Mouse (Mus musculus): ENCODE data around the gene Tmed1.
A peak's percentile ranks its signal among the peaks of the same experiment; 100 is the strongest.
"Not testable (repeated sequence)": the region's sequence is repeated elsewhere in the genome, so short reads cannot be mapped to it uniquely, and the experiment has no call there.

The Tmed1 gene

DNA sequence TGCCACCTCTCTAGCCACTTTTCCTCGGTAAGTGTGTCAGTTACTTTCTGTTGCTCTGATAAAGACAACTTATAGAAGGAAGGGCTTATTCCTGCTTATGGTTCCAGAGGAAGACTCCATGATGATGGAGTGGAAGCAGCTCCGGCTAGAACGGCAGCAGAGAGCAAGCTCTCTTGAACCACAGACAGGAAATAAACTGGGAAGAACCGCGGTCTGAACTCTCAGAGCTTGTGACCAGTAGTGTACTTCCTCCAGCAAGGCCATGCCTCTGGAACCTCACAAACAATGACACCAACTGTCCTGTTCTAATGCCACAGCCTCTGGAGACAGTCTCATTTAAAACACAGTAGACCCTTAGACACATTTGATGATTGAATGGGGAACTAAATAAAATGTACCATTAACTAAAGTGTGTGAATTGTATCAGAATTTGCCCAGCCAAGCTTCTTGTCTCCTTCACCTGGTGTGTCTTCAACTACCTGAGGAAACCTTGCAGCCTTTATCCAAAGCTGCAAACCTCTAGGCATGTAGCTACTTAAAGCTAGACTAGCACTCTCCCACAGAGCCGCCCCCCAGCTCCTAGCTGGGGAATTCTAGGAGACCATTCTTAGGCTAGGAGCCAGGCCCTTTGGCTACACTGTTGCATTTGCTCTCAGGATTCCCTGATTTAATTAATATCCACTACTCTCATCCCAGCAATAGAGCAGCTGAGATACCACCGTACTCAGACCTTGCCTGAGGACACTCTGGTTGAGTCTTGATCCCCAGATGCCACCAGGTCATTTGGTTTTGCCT lies 15.3 kb upstream of the Tmed1 start:
- DNase-seq: no peak

DNA sequence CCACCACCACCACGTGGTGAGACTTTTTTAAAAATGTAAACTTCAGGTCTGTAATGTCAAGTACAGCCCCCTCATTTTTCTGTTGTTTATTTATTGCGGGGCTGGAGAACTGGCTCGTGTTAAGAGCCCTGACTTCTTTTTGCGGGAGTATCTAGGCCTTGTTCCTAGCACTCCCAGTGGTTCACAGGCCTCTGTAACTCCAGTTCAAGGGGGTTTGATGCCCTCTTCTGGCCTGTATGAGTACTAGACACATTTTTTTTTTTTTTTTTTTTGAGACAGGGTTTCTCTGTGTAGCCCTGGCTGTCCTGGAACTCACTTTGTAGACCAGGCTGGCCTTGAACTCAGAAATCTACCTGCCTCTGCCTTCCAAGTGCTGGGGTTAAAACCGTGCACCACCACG lies 8.6 kb upstream of the Tmed1 start:
- not testable (repeated sequence) for DNase-seq

DNA sequence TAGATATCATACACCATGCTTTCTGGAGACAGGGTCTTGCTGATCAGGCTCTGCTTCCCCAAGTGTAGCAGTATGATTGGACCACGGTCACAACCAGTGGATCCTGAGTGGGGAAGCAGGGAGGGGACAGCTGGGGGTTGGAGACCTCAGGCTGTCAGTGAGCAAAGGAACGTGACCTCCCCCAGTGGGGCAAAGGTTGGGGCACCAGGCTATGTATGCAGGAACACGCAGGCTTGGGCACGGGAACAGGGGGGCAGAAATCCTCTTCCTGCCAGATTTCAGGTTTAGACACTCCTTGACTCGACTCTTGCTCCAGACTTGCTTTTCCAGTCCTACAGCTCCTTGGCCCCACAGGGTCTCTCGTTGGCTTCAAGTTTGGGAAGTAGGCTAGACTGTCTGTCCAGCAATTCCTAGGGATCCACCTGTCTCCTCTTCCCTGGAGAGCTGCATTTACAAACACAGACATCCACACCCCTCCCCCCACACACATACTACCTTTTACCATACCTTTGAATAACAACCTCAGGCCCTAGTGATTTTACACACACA lies 8.0 kb upstream of the Tmed1 start:
- DNase-seq: no peak

DNA sequence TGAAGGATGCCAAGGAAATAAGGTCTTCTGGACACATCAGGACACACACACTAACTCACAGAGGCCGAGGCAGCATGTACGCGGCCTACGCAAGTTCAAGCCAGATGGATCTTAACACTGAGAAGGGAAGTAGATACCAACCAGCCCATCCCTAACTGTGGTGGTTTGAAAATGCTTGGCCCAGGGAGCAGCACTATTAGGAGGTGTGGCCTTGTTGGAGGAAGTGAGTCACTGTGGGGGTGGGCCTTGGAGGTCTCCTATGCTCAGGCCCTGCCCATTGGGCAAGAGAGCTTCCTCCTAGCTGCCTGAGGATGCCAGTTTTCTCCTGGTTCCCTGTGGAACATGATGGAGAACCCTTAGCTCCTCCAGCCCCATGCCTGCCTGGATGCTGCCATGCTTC lies 3.4 kb upstream of the Tmed1 start:
- no peak for DNase-seq

DNA sequence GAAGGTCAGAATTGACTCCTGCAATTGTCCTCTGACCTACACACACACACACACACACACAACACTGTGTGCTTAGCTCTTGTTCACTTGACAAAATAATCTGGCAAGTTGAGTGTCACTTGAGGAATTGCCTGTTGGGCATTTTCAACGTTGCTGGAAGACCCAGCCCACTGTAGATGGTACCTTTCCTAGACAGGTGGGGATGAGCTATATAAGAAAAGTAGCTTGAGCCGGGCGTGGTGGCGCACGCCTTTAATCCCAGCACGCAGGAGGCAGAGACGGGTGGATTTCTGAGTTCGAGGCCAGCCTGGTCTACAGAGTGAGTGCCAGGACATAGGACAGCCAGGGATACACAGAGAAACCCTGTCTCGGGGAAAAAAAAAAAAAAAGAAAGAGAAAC lies 1.0 kb upstream of the Tmed1 start:
- DNase-seq: peak; percentile 19

DNA sequence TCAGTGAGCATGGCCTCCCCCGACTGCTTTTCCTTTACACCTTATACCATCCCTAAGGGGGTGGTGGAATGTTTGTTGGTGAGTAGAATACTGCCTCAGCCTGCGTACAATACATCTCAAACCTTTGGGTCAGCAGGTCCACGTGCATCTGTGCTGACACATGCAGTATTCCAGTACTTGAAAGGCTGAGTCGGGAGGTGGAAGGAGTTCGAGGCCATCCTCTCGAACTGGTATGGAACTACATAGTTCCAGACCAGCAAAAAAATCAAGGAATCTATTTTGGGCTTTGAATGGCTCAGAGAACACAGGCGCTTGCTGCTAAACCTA lies 600 bp upstream of the Tmed1 start:
- no peak for DNase-seq

DNA sequence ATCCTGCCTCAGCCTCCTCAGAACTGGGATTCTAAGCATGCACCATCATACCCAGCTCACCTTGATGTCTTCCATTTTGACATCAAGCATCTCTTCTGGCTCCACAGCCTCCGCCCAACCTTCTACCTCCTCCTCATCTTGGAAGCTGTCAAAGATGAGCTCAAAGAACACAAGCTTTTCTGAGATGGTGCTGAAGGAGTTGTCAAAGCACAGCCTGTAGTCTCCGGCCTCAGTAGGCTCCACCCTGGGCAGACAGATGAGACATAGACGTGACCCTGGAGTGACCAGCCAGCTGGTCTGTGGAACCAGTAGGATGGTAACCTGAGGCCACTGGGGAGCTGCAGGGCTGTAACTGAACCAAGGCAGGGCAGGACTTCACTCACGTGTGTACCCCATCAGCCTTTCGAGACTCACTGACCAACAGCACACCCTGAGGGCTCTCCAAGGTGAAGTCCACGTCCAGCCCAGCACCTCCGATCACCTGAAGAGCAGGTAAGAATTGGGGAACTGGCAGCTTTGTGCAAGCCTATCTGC lies 1.1 kb downstream of the Tmed1 start:
- peak; percentile 35 for DNase-seq

DNA sequence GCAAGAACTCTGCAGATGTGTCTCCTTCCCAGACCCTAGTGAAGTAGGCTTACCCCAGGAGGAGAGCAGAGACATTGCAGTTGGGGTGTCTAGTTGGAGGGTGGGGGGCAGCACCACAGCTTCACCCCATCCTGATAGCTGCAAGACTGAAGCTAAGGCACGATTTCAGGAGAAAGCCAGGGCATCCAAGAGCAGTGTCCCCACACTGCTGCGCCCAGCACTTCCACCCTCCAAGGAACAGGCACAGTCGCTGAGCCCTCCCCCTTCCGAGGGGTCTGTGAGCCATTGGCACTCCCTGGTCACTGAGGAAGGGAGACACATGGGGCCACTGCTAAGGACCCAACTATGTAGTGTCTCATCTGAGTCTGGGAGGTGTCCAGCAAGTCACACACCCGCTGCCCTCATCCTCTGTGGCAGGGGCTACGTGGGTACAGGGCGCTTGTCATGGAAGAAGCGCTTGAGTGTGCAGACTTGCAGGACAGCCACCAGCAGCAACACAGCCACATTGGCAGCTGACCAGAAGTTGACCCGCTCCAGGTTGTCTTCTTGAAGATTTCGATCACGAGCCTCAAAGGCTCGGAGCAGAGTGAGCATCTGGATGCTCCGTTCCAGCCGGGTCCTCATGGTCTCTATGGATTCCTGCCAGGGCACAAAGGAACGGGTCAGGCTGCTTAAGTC lies 2.2 kb downstream of the Tmed1 start:
- DNase-seq: no peak

DNA sequence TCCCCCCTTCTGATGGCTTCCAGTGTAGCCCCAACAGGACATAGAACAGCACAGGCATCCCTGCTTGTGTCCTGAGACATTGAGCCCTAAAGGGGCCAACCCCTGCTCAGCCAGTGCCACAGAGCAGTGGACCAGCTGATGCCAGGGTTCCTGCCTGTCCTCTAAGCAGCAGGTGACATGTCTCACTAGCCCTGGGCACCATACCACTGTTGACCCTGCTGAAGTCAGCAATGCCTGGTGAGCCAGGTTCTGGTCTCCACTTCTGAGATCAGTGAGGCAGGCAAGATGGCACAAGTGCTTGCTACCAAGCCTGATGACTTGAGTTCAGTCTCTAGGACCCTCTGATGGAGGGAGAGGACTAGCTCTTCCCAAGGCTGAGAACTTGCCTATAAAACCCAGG lies 4.3 kb downstream of the Tmed1 start:
- DNase-seq: no peak

DNA sequence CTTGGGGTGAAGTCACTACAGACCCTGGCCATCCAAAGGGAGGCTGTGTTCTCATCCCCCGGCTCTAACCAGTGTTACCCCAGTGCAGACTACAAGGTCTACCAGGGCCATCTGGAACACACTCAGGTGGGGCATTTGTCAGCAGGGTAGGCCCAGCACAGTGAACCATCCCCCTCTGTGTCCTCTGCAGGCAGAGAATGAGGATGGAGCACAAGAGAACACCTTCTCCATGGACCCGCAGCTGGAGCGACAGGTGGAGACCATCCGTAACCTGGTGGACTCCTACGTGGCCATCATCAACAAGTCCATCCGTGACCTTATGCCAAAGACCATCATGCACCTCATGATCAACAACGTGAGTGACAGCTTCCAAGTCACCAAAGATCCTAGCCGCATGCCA lies 6.7 kb downstream of the Tmed1 start:
- no peak for DNase-seq

DNA sequence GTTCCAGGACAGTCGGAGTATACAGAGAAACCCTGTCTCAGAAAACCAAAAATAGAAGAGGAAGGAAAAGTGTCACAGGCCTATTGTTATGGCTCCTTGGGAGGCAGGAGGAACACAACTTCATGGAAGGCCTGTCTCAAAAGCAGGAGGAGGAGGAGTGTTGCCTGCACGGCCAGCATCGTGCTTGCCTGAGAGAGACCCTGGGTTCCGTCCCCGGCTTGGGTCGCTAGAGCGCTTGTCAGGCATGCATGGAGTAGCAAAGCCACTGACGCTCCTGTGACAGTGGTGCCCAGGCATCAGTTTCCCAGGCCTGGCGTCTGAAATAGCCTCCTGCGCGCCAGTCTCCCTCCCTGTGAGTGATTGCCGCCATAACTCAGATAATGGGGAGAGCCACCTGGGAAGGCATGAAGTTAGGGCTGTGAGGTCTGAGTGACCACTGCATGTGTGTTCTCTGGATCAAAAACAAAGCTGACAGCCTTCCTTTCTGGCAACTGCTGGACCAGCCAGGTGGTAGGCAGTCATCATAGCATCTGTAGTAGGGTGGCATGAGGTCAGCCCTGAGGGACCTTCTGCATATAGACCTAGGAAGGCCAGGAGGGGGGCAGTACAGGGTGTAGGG lies 11.7 kb downstream of the Tmed1 start:
- DNase-seq: no peak

DNA sequence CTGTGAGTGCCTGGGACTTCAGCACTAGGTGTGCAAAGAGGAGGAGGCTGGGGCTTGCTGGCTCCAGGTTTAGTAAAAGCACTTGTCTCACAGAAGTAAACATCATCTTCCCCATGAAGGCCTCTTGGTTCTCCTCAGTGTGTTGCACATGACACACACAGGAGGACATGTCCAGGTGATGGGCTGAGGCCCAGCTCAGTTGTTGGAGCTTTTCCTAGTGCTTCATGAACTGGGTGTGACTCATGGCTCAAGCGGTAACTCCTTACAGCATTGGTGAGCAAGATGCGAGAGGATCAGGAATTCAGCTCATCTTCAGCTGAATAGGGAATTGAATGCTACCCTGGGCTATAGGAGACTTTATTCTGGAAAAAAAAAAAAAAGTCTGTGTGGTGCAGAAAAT lies 12.4 kb downstream of the Tmed1 start:
- DNase-seq: no peak

DNA sequence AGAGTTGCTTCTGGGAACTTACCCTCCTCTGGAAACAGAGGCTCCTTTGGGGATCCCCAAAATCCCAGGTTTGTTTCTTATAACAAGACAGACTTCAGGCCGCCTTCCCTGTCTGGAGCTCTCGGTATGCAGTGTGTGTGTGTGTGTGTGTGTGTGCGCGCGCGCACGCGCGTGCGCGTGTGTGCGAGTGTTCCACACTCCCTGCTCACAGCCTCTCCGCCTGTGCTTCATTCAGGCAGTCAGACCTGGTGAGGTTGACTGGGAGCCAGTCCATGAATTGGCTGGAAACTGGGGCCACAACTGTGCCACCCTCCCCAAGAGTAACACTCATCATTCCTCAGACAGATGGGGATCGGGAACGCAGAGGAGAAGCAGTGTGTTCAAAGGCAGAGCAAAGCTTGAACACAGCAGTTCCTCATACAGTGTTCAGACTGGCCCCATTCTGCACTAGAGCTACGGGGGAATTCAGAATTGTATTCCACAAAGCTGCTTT lies 13.0 kb downstream of the Tmed1 start:
- DNase-seq: no peak

DNA sequence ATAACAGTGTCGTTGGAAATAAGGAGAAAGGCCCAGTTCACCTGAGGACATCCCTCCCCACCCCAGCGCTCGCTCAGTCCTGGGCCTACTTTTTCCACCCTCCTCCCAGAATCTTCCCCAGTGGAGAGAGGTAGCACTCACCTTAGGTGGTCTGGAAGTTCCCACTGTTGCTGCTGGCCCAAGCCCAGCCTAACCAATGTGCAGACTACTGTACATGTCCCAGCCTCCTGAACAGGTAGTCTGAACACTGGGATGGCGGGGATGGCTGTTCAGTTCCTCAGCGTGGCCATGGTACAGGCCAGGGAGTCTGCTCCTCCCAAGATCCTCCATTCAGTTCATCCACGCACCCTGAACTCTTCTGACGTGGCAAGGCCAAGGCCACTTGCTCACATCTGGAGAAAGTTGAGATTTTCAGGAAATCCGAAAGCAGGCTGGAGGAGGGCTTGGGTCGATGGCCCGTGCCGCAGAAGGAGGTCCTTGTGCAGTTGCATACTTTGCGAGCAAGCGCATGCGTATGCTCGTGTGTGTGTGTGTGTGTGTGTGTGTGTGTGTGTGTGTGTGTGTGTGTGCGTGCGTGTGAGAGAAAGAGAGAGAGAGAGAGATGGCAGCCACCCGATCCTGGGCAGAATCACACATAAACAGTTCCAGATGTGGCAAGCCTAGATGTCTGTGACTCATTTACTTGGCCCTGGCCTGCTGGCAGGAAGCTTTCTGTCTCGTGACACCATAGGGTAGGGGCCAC lies 13.6 kb downstream of the Tmed1 start:
- DNase-seq: no peak

DNA sequence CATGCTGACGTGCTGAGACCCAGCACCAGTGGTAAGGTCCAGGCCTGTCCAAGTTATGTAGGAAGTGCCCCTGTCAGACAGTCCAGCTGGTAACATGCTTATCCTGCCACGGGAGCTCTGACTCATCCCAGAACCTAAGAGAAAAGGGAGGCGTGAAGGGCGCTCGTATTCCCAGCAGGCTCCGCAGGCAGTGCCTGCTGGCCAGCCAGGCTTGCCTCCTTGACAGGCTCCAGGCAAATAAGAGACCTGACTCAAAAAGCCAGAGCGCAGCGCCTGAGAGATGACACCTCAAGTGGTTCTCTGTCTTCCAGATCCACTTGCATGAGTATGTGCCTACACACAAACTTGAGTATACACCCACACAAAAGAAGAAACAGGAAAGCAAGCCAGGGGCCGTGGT lies 15.3 kb downstream of the Tmed1 start:
- no peak for DNase-seq

DNA sequence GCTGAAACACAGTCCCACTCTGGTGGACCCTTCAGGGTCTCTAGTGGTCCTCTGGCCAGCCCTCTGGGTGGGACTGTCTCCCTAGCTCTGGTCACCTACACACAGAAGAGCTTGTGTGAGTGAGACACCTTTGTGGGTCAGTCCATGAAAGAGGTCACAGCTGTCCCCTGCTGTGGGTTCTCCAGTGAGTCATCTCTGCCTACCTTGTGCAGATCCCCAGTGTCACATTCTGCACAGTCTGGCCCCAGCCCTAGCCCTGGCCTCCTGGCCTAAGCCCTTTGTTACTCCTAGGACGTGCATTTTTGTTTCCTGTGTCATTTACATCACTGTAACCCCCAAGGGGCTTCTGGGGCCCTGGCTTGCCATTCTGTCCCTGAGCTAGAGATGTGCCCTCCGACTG lies 16.1 kb downstream of the Tmed1 start:
- no peak for DNase-seq

DNA sequence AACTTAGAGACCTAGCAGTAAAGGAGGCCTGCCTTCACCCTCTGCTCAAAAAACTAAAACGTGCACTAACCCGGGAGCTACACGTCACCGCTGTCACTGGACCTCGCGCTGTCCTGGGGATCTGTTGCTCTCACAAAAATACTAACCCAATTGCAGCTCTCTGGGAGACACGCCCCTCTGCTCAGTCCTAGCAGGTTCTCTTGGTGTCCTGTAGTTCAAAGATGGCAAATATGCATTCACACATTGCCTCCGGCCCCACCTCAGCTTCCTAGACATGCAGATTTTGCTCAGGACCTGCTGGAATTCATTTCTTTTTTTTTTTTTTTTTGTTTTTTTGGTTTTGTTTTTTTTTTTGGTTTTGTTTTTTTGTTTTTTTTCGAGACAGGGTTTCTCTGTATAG lies 19.4 kb downstream of the Tmed1 start:
- DNase-seq: no peak

DNA sequence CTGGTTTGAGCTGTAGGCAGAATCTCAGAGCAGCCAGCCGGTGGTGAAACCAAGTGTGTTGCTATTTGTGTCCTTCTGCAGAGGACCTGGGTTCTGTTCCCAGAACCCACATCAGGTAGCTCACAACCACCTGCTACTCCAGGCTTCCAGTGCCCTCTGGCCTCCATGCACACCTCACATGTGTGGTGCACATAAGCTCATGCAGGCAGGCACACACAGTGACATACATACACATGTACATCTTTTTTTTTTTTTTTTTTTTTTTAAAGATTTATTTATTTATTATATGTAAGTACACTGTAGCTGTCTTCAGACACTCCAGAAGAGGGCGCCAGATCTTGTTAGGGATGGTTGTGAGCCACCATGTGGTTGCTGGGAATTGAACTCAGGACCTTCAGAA lies 21.8 kb downstream of the Tmed1 start:
- DNase-seq: not testable (repeated sequence)

DNA sequence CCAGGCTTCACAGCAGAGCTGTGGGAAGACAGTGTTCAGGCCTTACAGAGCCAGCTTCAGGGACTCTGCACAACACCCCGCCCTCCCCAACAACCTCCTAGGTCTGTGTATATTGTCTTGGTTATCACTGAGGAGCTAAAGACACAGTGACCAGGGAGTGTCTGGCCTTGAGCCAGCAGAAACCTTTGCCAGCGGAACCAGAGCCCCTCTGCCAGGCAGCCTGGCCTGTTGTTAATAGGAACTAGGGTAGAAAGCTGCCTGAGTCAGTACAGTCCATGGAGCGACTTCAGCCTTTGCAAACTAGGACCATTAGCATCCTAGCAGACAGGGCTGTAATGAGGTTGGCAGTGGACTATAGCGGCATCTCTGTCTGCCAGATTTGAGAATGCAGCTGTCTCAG lies 26.0 kb downstream of the Tmed1 start:
- DNase-seq: no peak

DNA sequence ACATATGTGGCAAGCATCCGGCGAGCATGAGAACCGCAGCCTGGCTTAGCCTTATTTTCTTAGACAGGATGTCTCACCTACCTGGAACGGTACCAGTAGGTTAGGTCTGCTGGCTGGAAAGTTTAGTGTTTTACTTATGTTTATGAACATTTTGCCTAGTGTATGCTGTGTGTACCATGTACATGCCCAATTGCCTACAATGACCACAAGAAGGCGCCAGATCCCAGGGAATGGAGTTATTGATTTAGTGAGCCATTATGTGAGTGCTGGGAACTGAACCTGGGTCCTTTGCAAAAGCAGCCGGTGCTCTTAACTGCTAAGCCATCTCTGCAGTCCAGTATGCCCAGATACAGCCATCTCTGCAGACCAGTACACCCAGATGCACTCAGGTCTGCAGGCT lies 32.3 kb downstream of the Tmed1 start:
- no peak for DNase-seq

DNA sequence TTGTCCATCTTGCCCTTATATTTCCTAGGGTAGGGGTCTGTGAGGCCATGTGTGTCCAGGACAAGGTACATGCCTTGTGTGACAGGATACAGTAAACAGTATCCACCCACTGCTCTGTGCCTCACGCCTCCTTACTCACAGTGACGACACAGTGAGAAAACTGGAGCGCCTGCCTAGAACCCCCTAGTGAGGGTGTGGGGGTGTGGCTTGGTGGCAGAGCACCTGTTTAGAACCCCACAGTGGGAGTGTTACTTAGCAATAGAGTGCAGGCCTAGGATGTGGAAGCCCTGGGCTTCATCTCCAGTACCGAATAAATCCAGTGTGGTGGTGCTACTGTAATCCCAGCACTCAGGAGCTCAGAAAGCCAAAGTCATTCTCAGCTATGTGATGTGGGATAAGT lies 37.1 kb downstream of the Tmed1 start:
- DNase-seq: no peak

DNA sequence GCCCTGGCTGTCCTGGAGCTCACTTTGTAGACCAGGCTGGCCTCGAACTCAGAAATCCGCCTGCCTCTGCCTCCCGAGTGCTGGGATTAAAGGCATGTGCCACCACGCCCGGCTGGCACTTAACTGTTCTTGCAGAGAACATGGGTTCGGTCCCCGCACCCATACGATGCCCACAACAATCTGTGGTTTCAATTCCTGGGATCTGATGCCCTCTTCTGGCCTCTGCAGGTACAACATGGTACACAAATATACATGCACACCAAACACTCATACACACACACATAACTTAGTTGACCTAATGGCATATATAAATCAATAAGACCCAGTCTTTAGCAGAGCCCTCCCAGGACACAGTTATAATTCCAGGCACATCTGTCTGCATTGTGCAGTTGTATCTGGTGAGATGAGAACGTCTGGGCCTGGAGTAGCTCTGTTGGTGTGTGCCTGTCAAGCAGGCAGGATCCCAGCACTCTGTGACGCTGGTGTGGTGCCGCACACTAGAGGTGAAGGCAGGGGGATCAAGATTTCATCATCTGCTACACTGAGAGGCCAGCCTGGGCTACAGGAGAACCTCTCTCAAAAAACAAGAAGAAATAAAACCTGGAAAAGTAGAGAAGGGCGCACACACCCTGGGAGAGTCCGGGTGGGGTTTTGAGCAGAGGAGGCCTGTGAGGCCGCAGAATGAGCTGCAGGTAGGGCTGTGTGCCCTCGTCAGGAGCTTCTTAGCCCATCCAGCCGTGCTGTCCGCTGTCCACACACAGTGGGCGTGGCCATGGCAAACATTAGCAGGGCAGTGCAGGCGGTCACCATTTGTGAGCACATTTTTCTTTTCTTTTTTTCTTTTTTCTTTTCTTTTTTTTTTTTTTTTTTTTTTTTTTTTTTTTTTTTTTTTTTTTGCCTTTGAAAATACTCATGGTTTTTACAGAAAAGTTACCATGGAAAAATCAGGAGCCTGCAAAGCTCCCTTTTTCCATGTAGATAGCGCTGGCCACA lies 40.7 kb downstream of the Tmed1 start:
- DNase-seq: peak; percentile 58
